In the genomic region with DNA sequence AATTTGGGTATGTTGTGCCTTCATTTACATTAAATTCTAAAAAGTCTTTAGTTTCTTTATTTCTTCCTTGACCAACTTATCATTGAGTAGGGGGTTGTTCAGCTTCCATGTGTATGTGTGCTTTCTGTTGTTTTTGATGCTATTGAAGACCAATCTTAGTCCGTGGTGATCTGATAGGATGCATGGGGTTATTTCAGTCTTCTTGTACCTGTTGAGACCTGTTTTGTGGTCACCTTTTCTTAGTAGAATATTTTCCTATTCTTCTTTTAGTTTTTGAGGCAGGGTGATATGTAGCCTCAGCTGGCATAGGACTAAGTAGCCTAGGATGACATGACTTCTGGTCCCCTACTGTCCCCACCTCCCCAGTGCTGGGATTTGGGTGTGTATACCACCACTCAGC, we compare ENCODE assay signal across 30 mouse cellular contexts.
"Had no signal": no experiment of that assay in that cellular context is flagged by ENCODE, and none has a peak within 500 bp of the region (broad histone marks: within the 10 kb centered on the region; RNA-seq: fewer than 3 reads in every experiment).

No protein-coding gene starts in this region.

- H3K27ac ChIP-seq: limb, embryonic 10.5 days; limb, embryonic 12.5 days; limb, embryonic 13.5 days; limb, embryonic 15.5 days; liver, embryonic 12.5 days; liver, embryonic 13.5 days; liver, embryonic 14.5 days; liver, embryonic 15.5 days; lung, embryonic 15.5 days; macrophage; midbrain, embryonic 10.5 days; midbrain, embryonic 12.5 days; midbrain, embryonic 13.5 days; midbrain, embryonic 15.5 days; neural tube, embryonic 12.5 days had no signal

- DNase-seq: left cerebral cortex, postnatal 4 days; liver; liver, embryonic 13.5 days; liver, postnatal 0 days; lung, adult 18-20 months; lung, adult 2 months; lung, embryonic 14.5 days; lung, postnatal 10 days; lung, postnatal 14 days; lung, postnatal 36 days; lung, postnatal 4 days; midbrain, embryonic 14.5 days had no signal

- H3K36me3 ChIP-seq: limb, embryonic 10.5 days; limb, embryonic 12.5 days; limb, embryonic 13.5 days; limb, embryonic 15.5 days; liver, embryonic 12.5 days; liver, embryonic 13.5 days; liver, embryonic 15.5 days; lung, embryonic 15.5 days; midbrain, embryonic 10.5 days; midbrain, embryonic 12.5 days; midbrain, embryonic 13.5 days; midbrain, embryonic 15.5 days; neural tube, embryonic 12.5 days had no signal

- H3K9ac ChIP-seq: limb, embryonic 12.5 days; limb, embryonic 13.5 days; limb, embryonic 15.5 days; liver, embryonic 12.5 days; liver, embryonic 13.5 days; liver, embryonic 14.5 days; liver, embryonic 15.5 days; liver, postnatal 0 days; lung, embryonic 14.5 days; lung, embryonic 15.5 days; midbrain, embryonic 12.5 days; midbrain, embryonic 13.5 days; midbrain, embryonic 15.5 days; neural tube, embryonic 12.5 days had no signal

- H3K4me2 ChIP-seq: limb, embryonic 12.5 days; limb, embryonic 13.5 days; limb, embryonic 15.5 days; liver, embryonic 11.5 days; liver, embryonic 12.5 days; liver, embryonic 13.5 days; liver, embryonic 15.5 days; lung, embryonic 14.5 days; lung, embryonic 15.5 days; midbrain, embryonic 11.5 days; midbrain, embryonic 12.5 days; midbrain, embryonic 13.5 days; midbrain, embryonic 15.5 days; neural tube, embryonic 12.5 days had no signal

- H3K4me3 ChIP-seq: limb, embryonic 10.5 days; limb, embryonic 12.5 days; limb, embryonic 13.5 days; limb, embryonic 15.5 days; liver, embryonic 12.5 days; liver, embryonic 13.5 days; liver, embryonic 15.5 days; lung, embryonic 15.5 days; megakaryocyte, embryonic 14.5 days; midbrain, embryonic 10.5 days; midbrain, embryonic 12.5 days; midbrain, embryonic 13.5 days; midbrain, embryonic 15.5 days; myocyte; neural tube, embryonic 12.5 days had no signal

- H3K9me3 ChIP-seq: limb, embryonic 10.5 days; limb, embryonic 12.5 days; limb, embryonic 15.5 days; liver, embryonic 12.5 days; liver, embryonic 13.5 days; liver, embryonic 15.5 days; lung, embryonic 15.5 days; midbrain, embryonic 10.5 days; midbrain, embryonic 12.5 days; midbrain, embryonic 13.5 days; midbrain, embryonic 15.5 days; neural tube, embryonic 12.5 days had no signal

- H3K4me1 ChIP-seq: limb, embryonic 10.5 days; liver, embryonic 12.5 days; liver, embryonic 13.5 days; liver, embryonic 15.5 days; megakaryocyte, embryonic 14.5 days had no signal

- H3K27me3 ChIP-seq: limb, embryonic 12.5 days; limb, embryonic 15.5 days; liver, embryonic 12.5 days; liver, embryonic 13.5 days; liver, embryonic 15.5 days; lung, embryonic 15.5 days; megakaryocyte, embryonic 14.5 days; midbrain, embryonic 12.5 days; midbrain, embryonic 13.5 days; midbrain, embryonic 15.5 days; neural tube, embryonic 12.5 days had no signal
